Mouse (Mus musculus) cerebellum, postnatal 14 days (tissue): ENCODE results near the gene Magoh.
A peak's percentile ranks its signal among the peaks of the same experiment; 100 is the strongest.

Experiments used
- DNase-seq, 2 experiments: peaks; one replicate each; pipeline ENCODE4 v3.0.0; 2021; ENCODE audit warnings: mixed read lengths in 2 of 2

Magoh gene

GRCm38 (mm10) chr4:107879254-107880050 is at the start of gene Magoh:
TSS of gene Magoh (plus strand) at chr4:107879755.
- DNase-seq: peak; percentile 97

DNA sequence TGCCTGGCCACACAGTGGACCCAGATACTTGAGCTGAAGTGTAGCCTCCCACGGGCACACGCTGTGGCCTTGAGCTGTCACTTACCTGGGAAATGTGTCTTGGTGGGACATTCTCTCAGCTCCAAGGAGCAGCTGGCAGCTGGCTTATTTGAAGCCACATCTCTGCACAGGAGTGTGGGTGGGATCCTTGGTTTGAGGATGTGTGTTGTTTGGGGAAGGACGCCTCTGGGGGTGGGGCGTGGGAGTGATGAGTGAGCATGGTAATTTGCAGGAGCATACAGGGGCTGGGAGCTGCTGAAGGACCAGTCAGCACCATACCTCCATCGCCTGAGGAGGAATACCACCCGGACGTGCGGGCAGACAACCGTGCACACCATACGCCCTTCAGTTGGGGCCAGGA is 49.4 kb upstream of the Magoh start:
- DNase-seq: no peak

DNA sequence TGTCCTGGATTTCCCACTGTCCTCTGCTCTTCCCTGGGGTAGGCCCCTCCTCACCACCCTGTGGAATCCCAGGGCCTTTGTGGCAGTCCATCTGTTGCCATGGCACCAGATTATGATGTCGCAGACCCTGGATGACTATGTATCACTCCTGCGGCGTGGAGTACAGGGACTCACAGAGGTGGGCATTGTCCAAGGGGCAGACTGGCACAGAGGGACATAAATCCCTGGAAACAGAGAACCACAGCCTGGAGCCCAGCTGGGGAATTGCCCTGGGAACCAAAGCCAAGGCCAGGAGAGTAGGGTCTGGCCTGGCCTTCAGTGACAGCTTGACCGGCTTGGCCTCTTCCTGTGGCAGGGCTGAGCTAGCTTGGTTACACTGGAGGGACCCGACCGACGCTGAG is 48.7 kb upstream of the Magoh start:
- peak; percentile 63 to 69 for DNase-seq

- DNase-seq: no peak
Observed at GRCm38 (mm10) chr4:107831678-107832077, 47.9 kb upstream of the Magoh start.

- DNase-seq: peak in 1 of 2 experiments; percentile 62
Observed at GRCm38 (mm10) chr4:107833525-107833924, 46.0 kb upstream of the Magoh start.

DNA sequence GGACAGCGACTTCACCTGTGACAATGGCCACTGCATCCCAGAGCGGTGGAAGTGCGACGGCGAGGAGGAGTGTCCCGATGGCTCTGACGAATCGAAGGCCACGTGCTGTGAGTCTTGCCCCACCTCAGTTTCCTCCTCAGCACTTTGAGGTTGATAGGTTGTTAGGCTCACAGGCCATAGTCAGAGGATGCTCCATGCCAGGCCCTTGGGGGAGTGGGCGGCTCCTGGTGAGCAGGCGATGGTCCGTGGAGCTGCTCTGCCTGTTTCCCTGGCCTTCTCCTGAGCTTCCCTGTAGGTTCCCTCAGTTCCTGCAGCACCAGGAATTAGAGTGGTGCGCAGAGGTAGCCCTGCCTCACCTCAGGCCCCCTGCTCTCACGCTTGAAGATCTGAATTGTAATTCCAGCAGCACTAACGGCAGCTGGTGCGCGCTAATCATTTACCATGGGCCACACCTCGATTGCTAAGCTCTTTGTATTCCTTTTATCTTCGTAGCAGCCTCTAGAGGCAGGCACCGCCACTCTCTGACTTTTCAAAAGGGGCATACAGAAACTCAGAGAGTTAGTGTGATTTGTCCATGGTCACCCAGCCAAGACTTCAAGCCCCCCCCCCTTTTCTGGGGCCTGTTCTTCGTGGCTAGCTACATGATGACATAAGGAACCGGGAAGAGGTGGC is 44.8 kb upstream of the Magoh start:
- no peak for DNase-seq

DNA sequence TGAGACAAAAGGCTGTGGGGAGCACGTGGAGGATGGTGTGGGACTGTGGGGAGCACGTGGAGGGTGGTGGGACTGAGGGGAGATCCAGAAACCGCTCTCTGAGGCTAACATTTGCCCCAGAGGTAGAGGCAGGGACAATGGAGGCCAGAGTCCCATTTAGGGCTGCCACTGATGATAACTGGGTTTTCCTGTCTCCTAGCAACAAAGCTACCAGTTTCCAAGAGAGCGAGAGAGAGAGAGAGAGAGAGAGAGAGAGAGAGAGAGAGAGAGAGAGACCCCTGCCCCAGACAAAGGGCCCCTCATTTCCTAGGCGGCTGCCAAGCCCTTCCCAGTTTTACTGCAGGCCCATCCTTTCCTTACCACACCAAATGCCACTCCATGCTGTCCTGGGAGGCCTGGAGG is 44.0 kb upstream of the Magoh start:
- no peak for DNase-seq

GRCm38 (mm10) chr4:107836758-107837157 is 42.8 kb upstream of the Magoh start:
- DNase-seq: peak; percentile 92 to 94

DNA sequence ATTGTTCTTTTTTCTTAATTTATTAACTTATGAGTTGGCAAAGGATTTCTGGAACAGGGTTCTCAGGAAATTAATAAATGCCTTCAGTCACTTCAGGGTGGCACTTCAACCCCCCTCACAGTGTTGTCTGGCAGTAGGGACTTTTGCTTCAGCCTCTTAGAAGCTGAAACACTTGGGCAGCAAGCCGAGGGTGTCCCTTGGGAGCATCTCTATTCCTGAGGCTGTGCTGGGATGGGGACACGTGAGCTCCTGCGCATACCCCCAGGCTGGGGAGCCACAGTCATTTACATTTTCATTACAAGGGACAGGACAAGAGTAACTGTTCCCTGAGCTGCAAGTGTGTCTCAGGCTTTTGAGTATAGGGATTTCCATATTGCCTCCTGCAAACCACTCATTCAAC is 41.6 kb upstream of the Magoh start:
- peak; percentile 40 to 59 for DNase-seq

DNA sequence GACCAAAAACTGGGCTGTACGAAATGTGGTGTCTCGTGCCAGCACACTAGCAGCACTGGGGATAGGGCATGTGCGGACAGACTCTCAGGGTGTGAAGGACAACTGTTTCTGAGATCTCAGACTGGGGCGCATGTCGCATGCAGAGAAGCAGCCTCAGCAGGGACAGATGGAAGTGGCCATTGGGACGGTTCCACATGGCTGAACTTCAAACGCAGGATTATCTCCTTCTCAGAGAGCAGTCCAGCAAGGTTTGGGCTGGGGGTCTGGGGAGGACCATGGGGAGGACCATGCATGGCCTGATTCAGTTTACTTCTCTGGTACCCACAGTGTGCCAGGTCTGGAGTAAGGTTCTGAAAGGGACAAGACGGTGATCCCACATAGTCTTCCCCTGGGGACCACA is 35.9 kb upstream of the Magoh start:
- peak; percentile 90 to 94 for DNase-seq

DNA sequence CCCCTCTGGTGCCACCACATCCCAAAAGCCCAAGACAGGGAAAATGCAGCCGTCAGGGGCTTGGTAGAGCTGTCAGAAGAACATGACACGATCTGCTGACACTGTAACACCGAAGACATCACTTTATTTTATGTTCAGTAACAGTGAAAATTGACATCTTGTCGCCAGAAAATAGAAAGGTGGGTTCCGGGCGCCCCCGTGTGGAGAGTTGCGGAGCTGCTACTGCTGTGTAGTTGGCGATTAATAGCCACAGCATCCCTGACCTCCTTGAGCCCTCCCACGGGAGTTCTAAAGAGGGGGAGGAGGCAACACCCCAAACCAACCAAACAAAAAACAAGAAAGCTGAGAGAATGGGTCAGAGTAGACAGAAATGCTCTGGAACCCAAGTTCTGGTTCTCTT is 34.6 kb upstream of the Magoh start:
- peak; percentile 94 to 95 for DNase-seq

- no peak for DNase-seq
Observed at GRCm38 (mm10) chr4:107846795-107847194, 32.8 kb upstream of the Magoh start.

DNA sequence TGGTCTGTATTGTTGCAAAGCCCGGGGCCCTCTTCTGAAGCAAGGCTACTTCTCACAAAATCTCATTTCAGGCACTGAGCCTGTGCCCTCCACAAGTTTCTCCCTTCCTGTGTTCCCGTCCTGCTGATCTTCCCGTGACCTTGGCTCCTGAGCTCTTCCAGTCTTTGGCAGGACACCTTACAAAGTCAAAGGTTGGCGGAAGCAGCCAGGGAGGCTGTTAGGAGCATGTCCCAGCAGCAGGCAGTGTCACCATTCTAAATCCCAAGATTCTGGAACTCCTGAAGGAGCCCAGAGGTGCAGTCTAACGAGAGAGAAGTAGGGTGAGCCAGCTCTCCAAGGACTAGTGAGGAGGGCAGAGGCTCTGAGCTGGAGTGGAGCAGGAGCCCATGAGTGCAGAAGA is 31.0 kb upstream of the Magoh start:
- no peak for DNase-seq

GRCm38 (mm10) chr4:107849621-107850020 is 29.9 kb upstream of the Magoh start:
- DNase-seq: no peak

DNA sequence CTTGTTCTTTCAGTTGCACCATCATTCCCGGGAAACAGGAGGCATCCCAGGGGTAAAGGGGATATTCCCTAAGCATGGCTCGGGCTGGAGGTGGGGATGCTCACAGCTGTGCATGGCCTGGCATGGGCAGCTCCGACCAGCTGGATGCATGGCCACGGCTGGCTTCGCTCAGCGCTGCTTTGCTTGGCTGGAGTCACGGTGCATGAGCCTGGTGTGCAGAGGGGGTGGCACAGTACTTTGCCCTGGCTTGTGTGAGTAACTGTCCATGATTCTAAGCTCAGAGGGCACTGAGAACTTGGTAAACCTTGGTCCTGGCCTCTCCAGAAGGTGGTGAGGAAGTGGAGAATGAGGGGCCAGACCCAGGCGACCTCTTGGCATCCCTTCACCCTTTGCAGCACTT is 29.5 kb upstream of the Magoh start:
- DNase-seq: no peak

GRCm38 (mm10) chr4:107853333-107853732 is 26.2 kb upstream of the Magoh start:
- peak in 1 of 2 experiments; percentile 38 for DNase-seq

DNA sequence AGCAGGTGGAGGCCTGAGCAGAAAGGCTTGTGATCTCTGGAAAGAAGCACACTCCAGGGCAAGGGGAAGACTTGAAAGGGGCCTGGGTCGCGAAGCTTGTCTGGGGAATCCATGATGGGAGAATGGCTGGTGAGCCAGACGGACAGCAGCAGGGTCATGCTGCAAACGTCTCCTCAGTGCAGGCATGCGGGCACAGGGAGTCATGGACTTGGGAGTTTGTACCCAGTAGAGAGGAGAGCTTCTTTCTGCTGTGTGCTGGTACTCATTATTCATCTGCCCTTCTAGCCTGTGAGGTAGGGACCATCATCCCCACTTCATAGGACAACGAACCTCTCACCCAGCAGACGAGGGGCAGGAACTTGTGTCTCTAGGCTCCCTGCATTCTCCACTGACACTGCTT is 25.7 kb upstream of the Magoh start:
- DNase-seq: no peak

DNA sequence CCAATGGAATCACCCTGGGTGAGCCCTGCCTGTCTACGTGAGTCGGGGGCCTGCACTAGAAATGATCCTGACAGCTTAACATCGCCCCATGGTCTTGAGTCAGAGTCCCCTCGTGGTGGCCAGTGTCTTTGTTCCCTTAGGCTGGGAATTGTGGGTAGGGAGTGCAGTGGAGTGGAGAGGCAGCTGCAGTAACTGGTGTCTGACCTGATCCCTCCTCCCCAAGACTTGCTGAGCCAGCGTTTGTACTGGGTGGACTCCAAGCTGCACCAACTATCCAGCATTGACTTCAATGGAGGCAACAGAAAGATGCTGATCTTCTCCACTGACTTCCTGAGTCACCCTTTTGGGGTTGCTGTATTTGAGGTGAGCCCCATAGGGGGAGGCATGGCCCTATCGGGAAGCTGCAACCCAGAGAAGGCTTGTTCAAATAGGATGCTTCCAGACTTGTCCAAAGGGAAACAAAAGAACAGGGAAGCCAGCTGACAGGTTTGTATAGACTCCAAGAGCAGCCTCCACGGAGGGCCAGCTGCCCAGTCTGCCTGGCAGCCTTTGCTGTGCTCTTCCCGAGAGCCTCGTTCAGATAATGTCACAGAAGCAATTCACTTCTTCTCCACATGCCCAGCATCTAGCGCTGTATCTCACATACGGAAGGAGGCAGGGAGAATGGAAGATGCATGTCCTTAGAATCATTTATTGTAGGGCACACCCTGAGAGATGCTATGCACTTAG is 22.4 kb upstream of the Magoh start:
- peak; percentile 60 to 72 for DNase-seq

- DNase-seq: no peak
Observed at GRCm38 (mm10) chr4:107858995-107859394, 20.6 kb upstream of the Magoh start.

- DNase-seq: no peak
Observed at GRCm38 (mm10) chr4:107864866-107865265, 14.7 kb upstream of the Magoh start.

DNA sequence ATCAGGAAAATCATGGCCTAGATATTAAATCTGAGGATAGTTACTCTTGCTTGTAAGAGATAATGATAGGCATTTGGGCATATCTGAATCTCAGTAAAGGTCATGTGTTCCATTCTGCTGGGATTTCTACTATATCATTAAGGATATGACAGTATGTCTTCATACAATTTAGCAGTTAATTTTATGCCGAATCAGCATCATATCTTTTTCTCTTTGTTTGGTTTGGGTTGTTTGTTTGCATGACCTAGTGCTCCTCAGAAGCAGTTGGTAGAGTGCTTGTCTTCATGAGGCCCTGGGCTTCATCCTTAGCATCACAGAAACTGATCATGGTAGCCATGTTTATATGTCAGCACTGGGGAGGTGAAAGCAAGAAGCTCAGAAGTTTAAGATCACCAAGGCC is 2.1 kb downstream of the Magoh start:
- DNase-seq: no peak

- no peak for DNase-seq
Observed at GRCm38 (mm10) chr4:107886371-107886770, 6.8 kb downstream of the Magoh start.

DNA sequence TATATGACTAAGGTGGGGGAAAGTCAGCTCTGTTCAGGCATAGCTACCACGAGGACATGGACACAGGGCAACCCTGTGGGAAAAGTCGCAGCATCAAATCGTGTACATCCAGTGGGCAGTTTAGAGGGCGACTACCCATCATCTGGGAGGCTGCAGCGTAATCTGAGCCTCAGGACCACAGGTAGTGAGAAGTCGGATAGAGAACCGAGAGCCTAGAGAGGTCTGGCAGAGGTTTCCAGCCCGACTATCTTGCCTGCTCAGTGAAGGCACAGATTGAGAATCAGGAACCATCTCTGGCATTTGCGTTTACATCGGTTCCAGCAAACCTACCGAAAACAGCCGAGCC is 9.8 kb downstream of the Magoh start:
- DNase-seq: no peak
